Mouse (Mus musculus): ENCODE measurements around the gene Nif3l1. TPM values are rescaled to one million over a fixed set of nuclear protein-coding genes. Genes with fewer than 3 reads are reported as not detected.

The Nif3l1 gene
- polyA plus RNA-seq, 1 experiment from 2014 or later, result 69.1 TPM

- ATAC-seq (replicated peaks; ENCODE audit: insufficient number of reproducible peaks, low FRiP score, low TSS enrichment, low read depth) (no peak), DNase-seq (ENCODE audit: low spot score) (no peak)
- Histone ChIP-seq H3K4me3 (ENCODE audit: low read depth, low read length) (no peak overlapping the region), H3K4me1 (ENCODE audit: control insufficient read depth, insufficient read depth, low read length) (no peaks in the 10 kb centered on the region), H3K4me2 (ENCODE audit: low read depth, low read length) (no peak overlapping the region), H3K27me3 (ENCODE audit: control insufficient read depth, insufficient read depth, low read length) (no peaks in the 10 kb centered on the region), H3K9ac (replicated peaks; ENCODE audit: low read length) (no peak overlapping the region), H3K36me3 (replicated peaks; ENCODE audit: control insufficient read depth, insufficient read depth, low read depth, low read length) (peaks cover 14% of the 10 kb centered on the region), H3K9me3 (replicated peaks; ENCODE audit: control insufficient read depth, low read length) (no peaks in the 10 kb centered on the region), H3K27ac (replicated peaks; ENCODE audit: low read depth, low read length) (no peak overlapping the region)
- 93% methylated on average over 2 of the region's 2 CpGs for WGBS
Observed at GRCm38 (mm10) chr1:58458867-58459266, 13.9 kb downstream of the Nif3l1 start.

GRCm38 (mm10) chr1:58460566-58460965 lies 15.6 kb downstream of the Nif3l1 start:
- ATAC-seq (replicated peaks; ENCODE audit: insufficient number of reproducible peaks, low FRiP score, low TSS enrichment, low read depth) (no peak), DNase-seq (ENCODE audit: low spot score) (no peak)
- Histone ChIP-seq H3K4me1 (ENCODE audit: control insufficient read depth, insufficient read depth, low read length) (no peaks in the 10 kb centered on the region), H3K9ac (replicated peaks; ENCODE audit: low read length) (no peak overlapping the region), H3K27me3 (ENCODE audit: control insufficient read depth, insufficient read depth, low read length) (no peaks in the 10 kb centered on the region), H3K4me2 (ENCODE audit: low read depth, low read length) (no peak overlapping the region), H3K4me3 (ENCODE audit: low read depth, low read length) (no peak overlapping the region), H3K9me3 (replicated peaks; ENCODE audit: control insufficient read depth, low read length) (no peaks in the 10 kb centered on the region), H3K36me3 (replicated peaks; ENCODE audit: control insufficient read depth, insufficient read depth, low read depth, low read length) (peaks cover 12% of the 10 kb centered on the region), H3K27ac (replicated peaks; ENCODE audit: low read depth, low read length) (no peak overlapping the region)
- 95% methylated on average over 3 of the region's 3 CpGs for WGBS

DNA sequence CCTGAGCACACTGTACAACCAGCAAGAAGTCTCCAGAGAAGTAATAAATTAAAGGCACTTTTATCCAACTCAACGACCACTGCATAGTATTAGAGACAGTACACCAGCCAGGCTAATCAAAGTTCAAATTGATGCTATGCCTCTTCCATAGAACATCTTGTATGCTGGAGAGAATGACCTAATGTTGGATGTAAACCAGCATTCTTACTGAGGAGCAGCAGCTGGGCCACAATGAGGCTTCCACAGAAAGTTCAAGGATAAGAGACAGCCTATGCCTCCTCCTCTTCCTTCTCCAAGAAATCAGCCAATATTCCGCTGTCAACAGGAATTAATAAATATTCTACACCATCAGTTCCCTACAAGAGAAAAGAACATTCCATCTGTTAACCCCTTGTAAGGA lies 19.0 kb downstream of the Nif3l1 start:
- H3K36me3 ChIP-seq (replicated peaks; ENCODE audit: control insufficient read depth, insufficient read depth, low read depth, low read length), result peaks cover 6% of the 10 kb centered on the region
- ATAC-seq (replicated peaks; ENCODE audit: insufficient number of reproducible peaks, low FRiP score, low TSS enrichment, low read depth), result no peak

DNA sequence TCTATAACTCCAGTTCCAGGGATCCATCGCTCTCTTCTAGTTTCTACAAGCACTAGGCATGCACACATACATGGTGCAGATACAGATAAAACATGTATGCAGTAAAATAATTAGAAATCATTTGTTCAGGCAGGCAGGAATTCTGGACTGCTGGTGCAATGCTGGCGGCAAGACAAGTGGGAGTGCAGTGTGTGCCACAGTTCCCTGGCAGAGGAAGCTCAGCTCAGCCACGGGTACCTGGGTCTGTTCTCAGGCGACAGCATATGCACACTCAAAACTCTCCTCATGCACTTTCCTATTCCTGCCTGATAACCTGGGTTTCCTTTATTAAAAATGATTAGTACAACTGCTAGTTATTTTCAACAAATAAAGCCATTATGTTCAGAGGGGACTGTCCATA lies 20.1 kb downstream of the Nif3l1 start:
- Histone ChIP-seq H3K9me3 (replicated peaks; ENCODE audit: control insufficient read depth, low read length) (no peaks in the 10 kb centered on the region), H3K27me3 (ENCODE audit: control insufficient read depth, insufficient read depth, low read length) (no peaks in the 10 kb centered on the region), H3K4me2 (ENCODE audit: low read depth, low read length) (no peak overlapping the region), H3K4me3 (ENCODE audit: low read depth, low read length) (no peak overlapping the region), H3K36me3 (replicated peaks; ENCODE audit: control insufficient read depth, insufficient read depth, low read depth, low read length) (peaks cover 14% of the 10 kb centered on the region; the same call in 1 of the 2 replicates), H3K27ac (replicated peaks; ENCODE audit: low read depth, low read length) (no peak overlapping the region), H3K4me1 (ENCODE audit: control insufficient read depth, insufficient read depth, low read length) (no peaks in the 10 kb centered on the region), H3K9ac (replicated peaks; ENCODE audit: low read length) (no peak overlapping the region)
- ATAC-seq (replicated peaks; ENCODE audit: insufficient number of reproducible peaks, low FRiP score, low TSS enrichment, low read depth) (no peak), DNase-seq (ENCODE audit: low spot score) (no peak)
- WGBS, result 94% methylated on average over 4 of the region's 4 CpGs

More for the DNA sequence above, 19.0 kb downstream of the Nif3l1 start:
- 95% methylated on average over 2 of the region's 2 CpGs for WGBS
- Histone ChIP-seq H3K27me3 (ENCODE audit: control insufficient read depth, insufficient read depth, low read length) (no peaks in the 10 kb centered on the region), H3K4me3 (ENCODE audit: low read depth, low read length) (no peak overlapping the region), H3K9ac (replicated peaks; ENCODE audit: low read length) (no peak overlapping the region), H3K9me3 (replicated peaks; ENCODE audit: control insufficient read depth, low read length) (no peaks in the 10 kb centered on the region), H3K4me1 (ENCODE audit: control insufficient read depth, insufficient read depth, low read length) (no peaks in the 10 kb centered on the region), H3K4me2 (ENCODE audit: low read depth, low read length) (no peak overlapping the region), H3K27ac (replicated peaks; ENCODE audit: low read depth, low read length) (no peak overlapping the region)
- DNase-seq (ENCODE audit: low spot score), result no peak

GRCm38 (mm10) chr1:58465561-58465960 lies 20.6 kb downstream of the Nif3l1 start:
- DNase-seq (ENCODE audit: low spot score) (no peak), ATAC-seq (replicated peaks; ENCODE audit: insufficient number of reproducible peaks, low FRiP score, low TSS enrichment, low read depth) (no peak)
- no peak overlapping the region for H3K4me3 ChIP-seq (ENCODE audit: low read depth, low read length)
- H3K9ac ChIP-seq (replicated peaks; ENCODE audit: low read length), result no peak overlapping the region
- 92% methylated on average over 4 of the region's 4 CpGs for WGBS
- no peaks in the 10 kb centered on the region for H3K27me3 ChIP-seq (ENCODE audit: control insufficient read depth, insufficient read depth, low read length)
- H3K36me3 ChIP-seq (replicated peaks; ENCODE audit: control insufficient read depth, insufficient read depth, low read depth, low read length), result peaks cover 14% of the 10 kb centered on the region; the same call in 1 of the 2 replicates
- no peak overlapping the region for H3K4me2 ChIP-seq (ENCODE audit: low read depth, low read length)
- H3K9me3 ChIP-seq (replicated peaks; ENCODE audit: control insufficient read depth, low read length), result no peaks in the 10 kb centered on the region
- no peaks in the 10 kb centered on the region for H3K4me1 ChIP-seq (ENCODE audit: control insufficient read depth, insufficient read depth, low read length)
- no peak overlapping the region for H3K27ac ChIP-seq (replicated peaks; ENCODE audit: low read depth, low read length)

- DNase-seq (ENCODE audit: low spot score) (no peak), ATAC-seq (replicated peaks; ENCODE audit: insufficient number of reproducible peaks, low FRiP score, low TSS enrichment, low read depth) (no peak)
- Histone ChIP-seq H3K27me3 (ENCODE audit: control insufficient read depth, insufficient read depth, low read length) (no peaks in the 10 kb centered on the region), H3K4me1 (ENCODE audit: control insufficient read depth, insufficient read depth, low read length) (no peaks in the 10 kb centered on the region), H3K27ac (replicated peaks; ENCODE audit: low read depth, low read length) (no peak overlapping the region), H3K4me2 (ENCODE audit: low read depth, low read length) (no peak overlapping the region), H3K9ac (replicated peaks; ENCODE audit: low read length) (no peak overlapping the region), H3K36me3 (replicated peaks; ENCODE audit: control insufficient read depth, insufficient read depth, low read depth, low read length) (peaks cover 7% of the 10 kb centered on the region), H3K4me3 (ENCODE audit: low read depth, low read length) (no peak overlapping the region), H3K9me3 (replicated peaks; ENCODE audit: control insufficient read depth, low read length) (no peaks in the 10 kb centered on the region)
- 95% methylated on average over 8 of the region's 8 CpGs for WGBS
Observed at GRCm38 (mm10) chr1:58475662-58476061, 30.7 kb downstream of the Nif3l1 start.

DNA sequence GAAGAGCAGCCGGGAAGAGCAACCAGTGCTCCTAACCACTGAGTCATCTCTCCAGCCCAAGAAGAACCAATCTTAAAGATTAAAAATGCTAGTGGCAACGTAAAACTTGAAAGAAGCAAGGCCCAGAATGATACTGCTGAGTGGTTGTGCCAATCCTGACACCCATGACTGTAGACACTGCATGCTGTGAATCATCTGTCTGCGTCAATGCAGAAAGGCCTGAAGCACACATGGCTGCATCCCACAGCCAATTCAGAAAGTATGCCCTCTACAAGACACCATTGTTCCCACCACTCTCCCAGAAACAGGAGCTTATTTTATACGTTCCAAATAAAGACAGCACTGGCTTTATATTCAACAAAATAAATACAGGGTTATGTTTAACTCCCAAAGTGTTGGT lies 37.7 kb downstream of the Nif3l1 start:
- DNase-seq (ENCODE audit: low spot score), result no peak
- no peaks in the 10 kb centered on the region for H3K4me1 ChIP-seq (ENCODE audit: control insufficient read depth, insufficient read depth, low read length)
- no peak overlapping the region for H3K4me3 ChIP-seq (ENCODE audit: low read depth, low read length)
- H3K27ac ChIP-seq (replicated peaks; ENCODE audit: low read depth, low read length), result no peak overlapping the region
- H3K36me3 ChIP-seq (replicated peaks; ENCODE audit: control insufficient read depth, insufficient read depth, low read depth, low read length), result peaks cover 4% of the 10 kb centered on the region
- no peak overlapping the region for H3K4me2 ChIP-seq (ENCODE audit: low read depth, low read length)
- ATAC-seq (replicated peaks; ENCODE audit: insufficient number of reproducible peaks, low FRiP score, low TSS enrichment, low read depth), result no peak
- 83% methylated on average over 4 of the region's 4 CpGs for WGBS
- H3K9ac ChIP-seq (replicated peaks; ENCODE audit: low read length), result no peak overlapping the region
- no peaks in the 10 kb centered on the region for H3K27me3 ChIP-seq (ENCODE audit: control insufficient read depth, insufficient read depth, low read length)
- H3K9me3 ChIP-seq (replicated peaks; ENCODE audit: control insufficient read depth, low read length), result no peaks in the 10 kb centered on the region

GRCm38 (mm10) chr1:58495603-58496002 lies 50.7 kb downstream of the Nif3l1 start:
- 92% methylated on average over 6 of the region's 6 CpGs for WGBS
- Histone ChIP-seq H3K36me3 (replicated peaks; ENCODE audit: control insufficient read depth, insufficient read depth, low read depth, low read length) (no peaks in the 10 kb centered on the region), H3K27me3 (ENCODE audit: control insufficient read depth, insufficient read depth, low read length) (no peaks in the 10 kb centered on the region), H3K9me3 (replicated peaks; ENCODE audit: control insufficient read depth, low read length) (no peaks in the 10 kb centered on the region), H3K4me3 (ENCODE audit: low read depth, low read length) (no peak overlapping the region), H3K27ac (replicated peaks; ENCODE audit: low read depth, low read length) (no peak overlapping the region), H3K4me2 (ENCODE audit: low read depth, low read length) (no peak overlapping the region), H3K4me1 (ENCODE audit: control insufficient read depth, insufficient read depth, low read length) (no peaks in the 10 kb centered on the region), H3K9ac (replicated peaks; ENCODE audit: low read length) (no peak overlapping the region)
- ATAC-seq (replicated peaks; ENCODE audit: insufficient number of reproducible peaks, low FRiP score, low TSS enrichment, low read depth), result no peak
- no peak for DNase-seq (ENCODE audit: low spot score)
